Mouse (Mus musculus): ENCODE measurements at regions not wholly inside any gene's neighbourhood (a gene's known extent, or its start where the extent isn't known, plus 50 kb on each side); places are given as distances from the start of the nearest gene placed in this dataset.

- no peak for DNase-seq (ENCODE audit: extremely low spot score, low read depth, low spot score)
These were observed 1258.5 kb upstream of the Lrrc6 start for GRCm38 (mm10) chr15:67759221-67759620.

- DNase-seq (ENCODE audit: extremely low spot score, low read depth, low spot score) = no peak
These were observed 1249.9 kb upstream of the Lrrc6 start for GRCm38 (mm10) chr15:67750582-67750981.

GRCm38 (mm10) chr15:67743332-67743731 lies 1242.6 kb upstream of the Lrrc6 start:
- DNase-seq (ENCODE audit: extremely low spot score, low read depth, low spot score) = no peak

GRCm38 (mm10) chr15:67732988-67733387 lies 1232.3 kb upstream of the Lrrc6 start:
- no peak for DNase-seq (ENCODE audit: extremely low spot score, low read depth, low spot score)

- no peak for DNase-seq (ENCODE audit: extremely low spot score, low read depth, low spot score)
These were observed 1228.8 kb upstream of the Lrrc6 start for GRCm38 (mm10) chr15:67729492-67729891.

GRCm38 (mm10) chr15:67725239-67725638 lies 1224.5 kb upstream of the Lrrc6 start:
- no peak for DNase-seq (ENCODE audit: extremely low spot score, low read depth, low spot score)

GRCm38 (mm10) chr15:67714203-67714602 lies 1213.5 kb upstream of the Lrrc6 start:
- no peak for DNase-seq (ENCODE audit: extremely low spot score, low read depth, low spot score)

- DNase-seq (ENCODE audit: extremely low spot score, low read depth, low spot score) = no peak
These were observed 1185.4 kb upstream of the Lrrc6 start for GRCm38 (mm10) chr15:67686140-67686539.

- DNase-seq (ENCODE audit: extremely low spot score, low read depth, low spot score) = no peak
These were observed 1172.6 kb upstream of the Lrrc6 start for GRCm38 (mm10) chr15:67673276-67673675.

- DNase-seq (ENCODE audit: extremely low spot score, low read depth, low spot score) = no peak
These were observed 1135.4 kb upstream of the Lrrc6 start for GRCm38 (mm10) chr15:67636155-67636554.

- no peak for DNase-seq (ENCODE audit: extremely low spot score, low read depth, low spot score)
These were observed 1126.1 kb upstream of the Lrrc6 start for GRCm38 (mm10) chr15:67626704-67627287.

- no peak for DNase-seq (ENCODE audit: extremely low spot score, low read depth, low spot score)
These were observed 1111.2 kb upstream of the Lrrc6 start for GRCm38 (mm10) chr15:67611896-67612295.

- DNase-seq (ENCODE audit: extremely low spot score, low read depth, low spot score) = no peak
These were observed 1097.7 kb upstream of the Lrrc6 start for GRCm38 (mm10) chr15:67598426-67598825.

- no peak for DNase-seq (ENCODE audit: extremely low spot score, low read depth, low spot score)
These were observed 1075.9 kb upstream of the Lrrc6 start for GRCm38 (mm10) chr15:67576581-67576980.

GRCm38 (mm10) chr15:67571614-67572013 lies 1070.9 kb upstream of the Lrrc6 start:
- DNase-seq (ENCODE audit: extremely low spot score, low read depth, low spot score) = no peak

GRCm38 (mm10) chr15:67557304-67557703 lies 1056.6 kb upstream of the Lrrc6 start:
- DNase-seq (ENCODE audit: extremely low spot score, low read depth, low spot score) = no peak

GRCm38 (mm10) chr15:67551911-67552310 lies 1051.2 kb upstream of the Lrrc6 start:
- no peak for DNase-seq (ENCODE audit: extremely low spot score, low read depth, low spot score)

- peak; percentile 50 for DNase-seq (ENCODE audit: extremely low spot score, low read depth, low spot score)
These were observed 1046.2 kb upstream of the Lrrc6 start for GRCm38 (mm10) chr15:67546896-67547400.

GRCm38 (mm10) chr15:67545745-67546144 lies 1045.0 kb upstream of the Lrrc6 start:
- no peak for DNase-seq (ENCODE audit: extremely low spot score, low read depth, low spot score)

- no peak for DNase-seq (ENCODE audit: extremely low spot score, low read depth, low spot score)
These were observed 1013.0 kb upstream of the Lrrc6 start for GRCm38 (mm10) chr15:67513722-67514121.

- no peak for DNase-seq (ENCODE audit: extremely low spot score, low read depth, low spot score)
These were observed 994.4 kb upstream of the Lrrc6 start for GRCm38 (mm10) chr15:67495001-67495658.

- DNase-seq (ENCODE audit: extremely low spot score, low read depth, low spot score) = no peak
These were observed 981.0 kb upstream of the Lrrc6 start for GRCm38 (mm10) chr15:67481733-67482132.

- no peak for DNase-seq (ENCODE audit: extremely low spot score, low read depth, low spot score)
These were observed 973.6 kb upstream of the Lrrc6 start for GRCm38 (mm10) chr15:67474325-67474724.

Measured in hindlimb bud, embryonic 11.5 days (tissue).